Mouse (Mus musculus) adrenal gland, postnatal 36 days (tissue): ENCODE results near the gene Cdh12. TPM values are rescaled to one million over a fixed set of nuclear protein-coding genes. Genes with fewer than 3 reads are reported as not detected.

Experiments
- DNase-seq, 2 experiments: peaks; one replicate each; pipeline ENCODE4 v3.0.0; 2021; ENCODE audit warnings: mixed read lengths in 1 of 2
- total RNA-seq, 2 experiments: library from RNA; stranded (reverse); gene quantifications; 2 replicates each; pipeline ENCODE4 v1.2.3; 2021

The Cdh12 gene
- total RNA-seq, 2 experiments from 2014 or later = 0.07 to 0.10 TPM

- DNase-seq = no peak
Observed at GRCm38 (mm10) chr15:20711859-20712258, 262.8 kb downstream of the Cdh12 start.

GRCm38 (mm10) chr15:20772289-20772688 is 323.2 kb downstream of the Cdh12 start:
- no peak for DNase-seq

GRCm38 (mm10) chr15:20773423-20773822 is 324.4 kb downstream of the Cdh12 start:
- DNase-seq = no peak

GRCm38 (mm10) chr15:20796999-20797398 is 347.9 kb downstream of the Cdh12 start:
- no peak for DNase-seq

- DNase-seq = no peak
Observed at GRCm38 (mm10) chr15:20798541-20798940, 349.5 kb downstream of the Cdh12 start.

- no peak for DNase-seq
Observed at GRCm38 (mm10) chr15:20835887-20836286, 386.8 kb downstream of the Cdh12 start.

GRCm38 (mm10) chr15:20836991-20837390 is 387.9 kb downstream of the Cdh12 start:
- DNase-seq = no peak

GRCm38 (mm10) chr15:20841479-20841878 is 392.4 kb downstream of the Cdh12 start:
- no peak for DNase-seq

- no peak for DNase-seq
Observed at GRCm38 (mm10) chr15:20863076-20863475, 414.0 kb downstream of the Cdh12 start.

GRCm38 (mm10) chr15:20872518-20872917 is 423.5 kb downstream of the Cdh12 start:
- no peak for DNase-seq

- DNase-seq = no peak
Observed at GRCm38 (mm10) chr15:20876993-20877392, 427.9 kb downstream of the Cdh12 start.

GRCm38 (mm10) chr15:20893471-20893870 is 444.4 kb downstream of the Cdh12 start:
- no peak for DNase-seq

- DNase-seq = no peak
Observed at GRCm38 (mm10) chr15:20902568-20902967, 453.5 kb downstream of the Cdh12 start.

GRCm38 (mm10) chr15:20928221-20928620 is 479.2 kb downstream of the Cdh12 start:
- DNase-seq = no peak

GRCm38 (mm10) chr15:20944000-20944399 is 494.9 kb downstream of the Cdh12 start:
- no peak for DNase-seq

GRCm38 (mm10) chr15:20967463-20967862 is 518.4 kb downstream of the Cdh12 start:
- DNase-seq = no peak

- DNase-seq = no peak
Observed at GRCm38 (mm10) chr15:20971041-20971440, 522.0 kb downstream of the Cdh12 start.

- DNase-seq = no peak
Observed at GRCm38 (mm10) chr15:21000541-21000940, 551.5 kb downstream of the Cdh12 start.

GRCm38 (mm10) chr15:21007931-21008330 is 558.9 kb downstream of the Cdh12 start:
- no peak for DNase-seq

GRCm38 (mm10) chr15:21008487-21008886 is 559.4 kb downstream of the Cdh12 start:
- no peak for DNase-seq

- DNase-seq = peak; percentile 46 to 52
Observed at GRCm38 (mm10) chr15:21008969-21009368, 559.9 kb downstream of the Cdh12 start.

GRCm38 (mm10) chr15:21063683-21064082 is 614.6 kb downstream of the Cdh12 start:
- DNase-seq = no peak

- no peak for DNase-seq
Observed at GRCm38 (mm10) chr15:21069264-21069663, 620.2 kb downstream of the Cdh12 start.

- no peak for DNase-seq
Observed at GRCm38 (mm10) chr15:21092824-21093223, 643.8 kb downstream of the Cdh12 start.
